Mouse (Mus musculus) kidney, adult 11 months (tissue): ENCODE results near the gene Golga1.

Experiments used
- DNase-seq: peaks from one replicate; pipeline ENCODE4 v3.0.0; 2022

Golga1 gene

DNA sequence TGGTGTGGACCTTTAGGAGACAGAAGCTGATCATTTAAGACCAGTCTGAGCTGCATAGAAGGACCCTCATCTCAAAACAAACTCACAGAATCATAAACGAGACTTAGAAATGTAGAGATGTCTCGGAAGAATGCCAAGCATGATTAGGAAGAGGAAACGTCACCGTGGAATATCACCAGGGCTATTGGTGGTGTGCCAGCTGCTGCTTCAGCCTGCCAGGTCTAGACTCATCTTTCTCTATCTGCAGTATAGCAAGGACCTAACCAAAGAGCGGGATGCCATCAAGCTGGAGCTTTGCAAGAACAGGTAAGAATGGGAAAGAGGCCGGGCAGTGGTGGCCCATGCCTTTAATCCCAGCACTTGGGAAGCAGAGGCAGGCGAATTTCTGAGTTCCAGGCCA lies 91.6 kb downstream of the Golga1 start:
- DNase-seq = no peak

DNA sequence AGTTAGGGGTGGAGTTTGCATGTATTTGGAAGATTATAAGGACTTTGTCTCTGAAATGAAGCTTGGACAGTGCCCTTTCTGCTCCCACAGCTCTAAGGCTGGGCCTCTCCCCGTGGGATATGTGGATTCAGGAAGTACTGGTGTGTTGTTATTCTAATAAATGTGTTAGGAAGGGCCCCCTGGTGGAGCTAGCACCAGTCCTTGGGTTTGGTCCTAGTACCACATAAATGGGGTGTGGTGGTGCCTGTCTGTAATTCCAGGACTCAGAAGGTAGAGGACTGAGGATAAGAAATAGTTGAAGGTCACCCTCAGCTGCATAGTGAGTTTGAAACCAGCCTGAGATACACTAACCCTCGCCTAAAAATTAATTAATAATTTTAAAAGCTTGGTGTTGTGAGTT lies 92.1 kb downstream of the Golga1 start:
- no peak for DNase-seq

- DNase-seq = no peak
Observed at GRCm38 (mm10) chr2:38970057-38970456, 95.3 kb downstream of the Golga1 start.

- DNase-seq = no peak
Observed at GRCm38 (mm10) chr2:38969650-38970049, 95.7 kb downstream of the Golga1 start.
